Mouse (Mus musculus): Measurements from ENCODE around the gene Rad54l. TPM values are rescaled to one million over a fixed set of nuclear protein-coding genes. Genes with fewer than 3 reads are reported as not detected.

Rad54l gene
- total and polyA plus RNA-seq, 3 experiments, result 29.4 to 44.0 TPM; not detected in 1

DNA sequence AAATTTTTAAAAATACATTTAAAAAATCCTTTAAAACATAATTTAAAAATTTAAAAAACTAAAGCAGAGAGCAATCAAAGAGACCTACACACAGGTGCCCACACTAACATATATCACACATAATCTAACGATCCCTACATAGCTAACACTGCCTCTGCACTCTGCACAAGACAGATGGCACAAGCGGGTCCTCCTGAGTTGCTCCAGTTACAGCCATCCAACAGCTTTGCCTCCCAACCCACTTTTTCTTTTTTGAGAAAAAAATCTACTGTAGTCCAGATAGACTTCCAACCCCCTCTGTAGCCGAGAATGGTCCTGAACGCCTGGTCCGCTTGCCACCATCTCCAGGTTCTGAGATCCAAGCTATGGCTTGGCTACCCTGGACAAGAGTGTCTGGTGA lies 18.2 kb downstream of the Rad54l start:
- no peak for DNase-seq (ENCODE audit: low read depth, low spot score)
- Histone ChIP-seq H3K9me3 (replicated peaks; ENCODE audit: insufficient read depth, low read length) (no peaks in the 10 kb centered on the region), H3K36me3 (ENCODE audit: control insufficient read depth in 1 of 2, insufficient read depth in 2 of 2, low read length in 2 of 2) (peaks cover 9 to 10% of the 10 kb centered on the region in 2 experiments), H3K27me3 (ENCODE audit: control insufficient read depth in 1 of 2, insufficient read depth in 2 of 2, low read length in 2 of 2) (no peaks in the 10 kb centered on the region), H3K79me2 (ENCODE audit: control insufficient read depth, insufficient read depth, low read length, poor library complexity) (no peaks in the 10 kb centered on the region), H3K4me3 (ENCODE audit: control insufficient read depth in 1 of 2, insufficient read depth in 1 of 2, low read depth in 2 of 2, low read length in 2 of 2) (no peak overlapping the region), H3K9ac (ENCODE audit: control insufficient read depth, low read depth, low read length, poor library complexity, severe bottlenecking) (no peak overlapping the region), H3K27ac (ENCODE audit: control insufficient read depth, low read depth, low read length) (no peak overlapping the region), H3K4me1 (ENCODE audit: control insufficient read depth in 1 of 2, insufficient read depth in 2 of 2, low read length in 2 of 2) (peaks cover 0 to 11% of the 10 kb centered on the region in 2 experiments; a peak in 3 of 4 replicates)
- TF ChIP-seq UBTF (IDR thresholded peaks at IDR 0.05; ENCODE audit: borderline replicate concordance, insufficient read depth, low read depth, low read length) (no peak), SIN3A (IDR thresholded peaks at IDR 0.05; ENCODE audit: low read length) (no peak), KAT2A (conservative IDR thresholded peaks at IDR 0.05; ENCODE audit: low read depth, low read length) (no peak), USF1 (IDR thresholded peaks at IDR 0.05; ENCODE audit: low read depth, low read length) (no peak), RAD21 (IDR thresholded peaks at IDR 0.05; ENCODE audit: low read depth, low read length) (no peak), HCFC1 (IDR thresholded peaks at IDR 0.05; ENCODE audit: low read depth, low read length) (no peak), ELF1 (IDR thresholded peaks at IDR 0.05; ENCODE audit: low read depth, low read length) (no peak), USF2 (IDR thresholded peaks at IDR 0.05; ENCODE audit: borderline replicate concordance in 1 of 2, insufficient read depth in 1 of 2, low read depth in 1 of 2, low read length in 2 of 2) (no peak), CHD2 (IDR thresholded peaks at IDR 0.05; ENCODE audit: low read length) (no peak), E2F4 (IDR thresholded peaks at IDR 0.05; ENCODE audit: borderline replicate concordance, low read depth, low read length) (no peak), CHD1 (IDR thresholded peaks at IDR 0.05; ENCODE audit: low read depth, low read length) (no peak), POLR2AphosphoS2 (IDR thresholded peaks at IDR 0.05; ENCODE audit: low read length) (no peak), ZMIZ1 (IDR thresholded peaks at IDR 0.05; ENCODE audit: low read depth, low read length) (no peak), MEF2A (IDR thresholded peaks at IDR 0.05; ENCODE audit: extremely low read depth, insufficient replicate concordance, low read depth, low read length, poor library complexity, severe bottlenecking) (no peak), TBP (IDR thresholded peaks at IDR 0.05; ENCODE audit: low read depth, low read length) (no peak)

DNA sequence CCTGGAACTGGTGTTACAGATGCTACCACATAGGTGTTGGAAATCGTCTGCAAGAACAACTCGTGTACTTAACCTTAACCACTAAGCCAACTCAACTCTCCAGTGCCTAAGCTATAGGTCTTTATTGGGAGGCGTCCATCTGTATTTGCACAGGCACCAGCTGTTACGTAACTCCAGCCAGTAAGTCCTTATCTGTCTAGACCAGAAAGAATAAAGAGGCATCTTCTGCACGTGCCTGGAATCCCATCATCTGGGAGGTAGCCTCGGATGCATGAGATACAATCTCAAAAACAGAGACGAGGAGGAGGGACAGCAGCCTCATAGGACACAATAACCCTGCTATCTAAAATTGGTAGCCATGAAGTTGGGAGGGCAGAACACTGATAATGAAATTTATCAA lies 22.5 kb downstream of the Rad54l start:
- Histone ChIP-seq H3K4me1 (ENCODE audit: control insufficient read depth in 1 of 2, insufficient read depth in 2 of 2, low read length in 2 of 2) (peaks cover 0 to 13% of the 10 kb centered on the region in 2 experiments; a peak in 3 of 4 replicates), H3K27me3 (ENCODE audit: control insufficient read depth in 1 of 2, insufficient read depth in 2 of 2, low read length in 2 of 2) (no peaks in the 10 kb centered on the region), H3K4me3 (ENCODE audit: control insufficient read depth in 1 of 2, insufficient read depth in 1 of 2, low read depth in 2 of 2, low read length in 2 of 2) (no peak overlapping the region), H3K27ac (ENCODE audit: control insufficient read depth, low read depth, low read length) (peak overlapping the region; percentile 6; the same call in 1 of the 2 replicates), H3K36me3 (ENCODE audit: control insufficient read depth in 1 of 2, insufficient read depth in 2 of 2, low read length in 2 of 2) (peaks cover 12 to 24% of the 10 kb centered on the region in 2 experiments), H3K9me3 (replicated peaks; ENCODE audit: insufficient read depth, low read length) (no peaks in the 10 kb centered on the region), H3K79me2 (ENCODE audit: control insufficient read depth, insufficient read depth, low read length, poor library complexity) (no peaks in the 10 kb centered on the region), H3K9ac (ENCODE audit: control insufficient read depth, low read depth, low read length, poor library complexity, severe bottlenecking) (no peak overlapping the region)
- DNase-seq (ENCODE audit: low read depth, low spot score), result peak; percentile 66
- TF ChIP-seq JUND (IDR thresholded peaks at IDR 0.05; ENCODE audit: low read depth, low read length) (no peak), ZNF384 (IDR thresholded peaks at IDR 0.05; ENCODE audit: low read depth, low read length) (no peak), ELF1 (IDR thresholded peaks at IDR 0.05; ENCODE audit: low read depth, low read length) (no peak), RCOR1 (IDR thresholded peaks at IDR 0.05; ENCODE audit: low read depth, low read length) (no peak), E2F4 (IDR thresholded peaks at IDR 0.05; ENCODE audit: borderline replicate concordance, low read depth, low read length) (no peak), CHD2 (IDR thresholded peaks at IDR 0.05; ENCODE audit: low read length) (no peak), HCFC1 (IDR thresholded peaks at IDR 0.05; ENCODE audit: low read depth, low read length) (no peak), SMC3 (IDR thresholded peaks at IDR 0.05; ENCODE audit: low read depth, low read length) (no peak), MAFK (IDR thresholded peaks at IDR 0.05; ENCODE audit: borderline replicate concordance, low read depth, low read length) (no peak), RAD21 (IDR thresholded peaks at IDR 0.05; ENCODE audit: low read depth, low read length) (no peak), POLR2AphosphoS5 (IDR thresholded peaks at IDR 0.05; ENCODE audit: borderline replicate concordance, low read depth, low read length) (no peak), MAZ (IDR thresholded peaks at IDR 0.05; ENCODE audit: low read depth, low read length) (no peak), GABPA (IDR thresholded peaks at IDR 0.05; ENCODE audit: low read depth, low read length) (no peak), ZMIZ1 (IDR thresholded peaks at IDR 0.05; ENCODE audit: low read depth, low read length) (no peak), BHLHE40 (IDR thresholded peaks at IDR 0.05; ENCODE audit: borderline replicate concordance, low read depth, low read length) (peak; percentile 99), USF1 (IDR thresholded peaks at IDR 0.05; ENCODE audit: low read depth, low read length) (no peak; the same call in 1 of the 2 replicates), MYC (IDR thresholded peaks at IDR 0.05; ENCODE audit: low read depth, low read length) (peak; percentile 46; the same call in 1 of the 2 replicates), POLR2AphosphoS2 (IDR thresholded peaks at IDR 0.05; ENCODE audit: low read length) (no peak), CTCF (IDR thresholded peaks at IDR 0.05 in 2 of 3, conservative IDR thresholded peaks at IDR 0.05 in 1 of 3; ENCODE audit: control insufficient read depth in 1 of 3, insufficient read depth in 1 of 3, low read depth in 2 of 3, low read length in 3 of 3, poor library complexity in 1 of 3, severe bottlenecking in 1 of 3) (no peak), KAT2A (conservative IDR thresholded peaks at IDR 0.05; ENCODE audit: low read depth, low read length) (no peak), MEF2A (IDR thresholded peaks at IDR 0.05; ENCODE audit: extremely low read depth, insufficient replicate concordance, low read depth, low read length, poor library complexity, severe bottlenecking) (no peak), POLR2A (IDR thresholded peaks at IDR 0.05; ENCODE audit: control insufficient read depth in 1 of 2, insufficient read depth in 1 of 2, low read depth in 1 of 2, low read length in 2 of 2, poor library complexity in 1 of 2) (no peak), UBTF (IDR thresholded peaks at IDR 0.05; ENCODE audit: borderline replicate concordance, insufficient read depth, low read depth, low read length) (no peak), SIN3A (IDR thresholded peaks at IDR 0.05; ENCODE audit: low read length) (0 out of 2 replicates have a peak, but pooled peaks have one; percentile 61), NRF1 (IDR thresholded peaks at IDR 0.05; ENCODE audit: insufficient read depth, low read depth, low read length, poor library complexity, severe bottlenecking) (no peak), TBP (IDR thresholded peaks at IDR 0.05; ENCODE audit: low read depth, low read length) (no peak)

All from MEL (cell line).